Mouse (Mus musculus): Measurements from ENCODE around the gene Eipr1. TPM values are rescaled to one million over a fixed set of nuclear protein-coding genes. Genes with fewer than 3 reads are reported as not detected.

Gene Eipr1
- total and polyA plus RNA-seq, 2 experiments = 6.7 to 18.1 TPM

- 44% methylated on average over 6 of the region's 6 CpGs for WGBS
- no peak overlapping the region for H3K9ac ChIP-seq (ENCODE audit: low read depth, low read length)
- H3K36me3 ChIP-seq (ENCODE audit: control insufficient read depth, insufficient read depth, low read length) = no peaks in the 10 kb centered on the region
- H3K27me3 ChIP-seq (ENCODE audit: control insufficient read depth, insufficient read depth, low read length) = no peaks in the 10 kb centered on the region
- H3K4me1 ChIP-seq (ENCODE audit: control insufficient read depth, insufficient read depth, low read length) = peaks cover 21% of the 10 kb centered on the region
- H3K27ac ChIP-seq (replicated peaks; ENCODE audit: insufficient read depth, low read depth, low read length) = no peak overlapping the region
- DNase-seq (ENCODE audit: extremely low read depth, low read depth, low spot score) = peak; percentile 82
- H3K79me2 ChIP-seq (ENCODE audit: control insufficient read depth, insufficient read depth, low read length) = no peaks in the 10 kb centered on the region
- TF ChIP-seq CTCF (IDR thresholded peaks at IDR 0.05; ENCODE audit: low read depth, low read length) (no peak), POLR2A (IDR thresholded peaks at IDR 0.05; ENCODE audit: extremely low read depth, insufficient read depth, low read length) (no peak)
- no peak overlapping the region for H3K4me3 ChIP-seq (ENCODE audit: insufficient read depth, low read depth, low read length)
Measured at GRCm38 (mm10) chr12:28905486-28905885, 153.9 kb downstream of the Eipr1 start.

DNA sequence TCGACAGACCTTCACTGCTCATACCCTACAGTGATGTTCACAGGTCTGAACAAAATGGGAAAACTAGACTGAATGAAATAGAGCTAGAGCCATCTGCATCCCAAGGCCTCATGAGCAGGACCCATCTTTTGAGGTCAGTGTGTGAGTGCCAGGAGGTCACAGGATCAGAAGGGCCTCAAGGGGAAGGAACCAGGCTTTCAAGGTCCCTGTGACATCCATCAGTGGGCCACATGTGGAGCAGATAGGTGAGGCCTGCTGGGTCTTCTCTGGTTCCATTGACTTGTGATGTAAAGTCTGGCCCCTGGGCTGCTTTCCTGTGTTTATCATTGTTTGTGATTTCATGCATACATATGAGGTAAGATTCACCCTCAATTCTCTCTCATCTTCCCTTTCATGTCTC lies 154.4 kb downstream of the Eipr1 start:
- WGBS = 87% methylated on average over 1 of the region's 1 CpGs
- Histone ChIP-seq H3K79me2 (ENCODE audit: control insufficient read depth, insufficient read depth, low read length) (no peaks in the 10 kb centered on the region), H3K27ac (replicated peaks; ENCODE audit: insufficient read depth, low read depth, low read length) (no peak overlapping the region), H3K36me3 (ENCODE audit: control insufficient read depth, insufficient read depth, low read length) (no peaks in the 10 kb centered on the region), H3K4me1 (ENCODE audit: control insufficient read depth, insufficient read depth, low read length) (peaks cover 16% of the 10 kb centered on the region), H3K27me3 (ENCODE audit: control insufficient read depth, insufficient read depth, low read length) (no peaks in the 10 kb centered on the region), H3K9ac (ENCODE audit: low read depth, low read length) (no peak overlapping the region), H3K4me3 (ENCODE audit: insufficient read depth, low read depth, low read length) (no peak overlapping the region)
- TF ChIP-seq POLR2A (IDR thresholded peaks at IDR 0.05; ENCODE audit: extremely low read depth, insufficient read depth, low read length) = no peak
- no peak for TF ChIP-seq CTCF (IDR thresholded peaks at IDR 0.05; ENCODE audit: low read depth, low read length)
- no peak for DNase-seq (ENCODE audit: extremely low read depth, low read depth, low spot score)

GRCm38 (mm10) chr12:28906809-28907297 lies 155.2 kb downstream of the Eipr1 start:
- WGBS = 75% methylated on average over 7 of the region's 7 CpGs
- TF ChIP-seq POLR2A (IDR thresholded peaks at IDR 0.05; ENCODE audit: extremely low read depth, insufficient read depth, low read length) = no peak
- TF ChIP-seq CTCF (IDR thresholded peaks at IDR 0.05; ENCODE audit: low read depth, low read length) = no peak

GRCm38 (mm10) chr12:28907814-28908213 lies 156.2 kb downstream of the Eipr1 start:
- 66% methylated on average over 9 of the region's 9 CpGs for WGBS

More at GRCm38 (mm10) chr12:28906809-28907297, 155.2 kb downstream of the Eipr1 start:
- Histone ChIP-seq H3K4me3 (ENCODE audit: insufficient read depth, low read depth, low read length) (no peak overlapping the region), H3K4me1 (ENCODE audit: control insufficient read depth, insufficient read depth, low read length) (peaks cover 10% of the 10 kb centered on the region), H3K9ac (ENCODE audit: low read depth, low read length) (no peak overlapping the region), H3K36me3 (ENCODE audit: control insufficient read depth, insufficient read depth, low read length) (no peaks in the 10 kb centered on the region), H3K79me2 (ENCODE audit: control insufficient read depth, insufficient read depth, low read length) (no peaks in the 10 kb centered on the region), H3K27ac (replicated peaks; ENCODE audit: insufficient read depth, low read depth, low read length) (no peak overlapping the region), H3K27me3 (ENCODE audit: control insufficient read depth, insufficient read depth, low read length) (no peaks in the 10 kb centered on the region)
- DNase-seq (ENCODE audit: extremely low read depth, low read depth, low spot score) = no peak

GRCm38 (mm10) chr12:28909851-28910250 lies 158.2 kb downstream of the Eipr1 start:
- no peaks in the 10 kb centered on the region for H3K79me2 ChIP-seq (ENCODE audit: control insufficient read depth, insufficient read depth, low read length)
- no peaks in the 10 kb centered on the region for H3K36me3 ChIP-seq (ENCODE audit: control insufficient read depth, insufficient read depth, low read length)
- peaks cover 7% of the 10 kb centered on the region for H3K4me1 ChIP-seq (ENCODE audit: control insufficient read depth, insufficient read depth, low read length)
- TF ChIP-seq POLR2A (IDR thresholded peaks at IDR 0.05; ENCODE audit: extremely low read depth, insufficient read depth, low read length) = no peak
- no peak for DNase-seq (ENCODE audit: extremely low read depth, low read depth, low spot score)
- no peak overlapping the region for H3K4me3 ChIP-seq (ENCODE audit: insufficient read depth, low read depth, low read length)
- no peak overlapping the region for H3K9ac ChIP-seq (ENCODE audit: low read depth, low read length)
- no peak overlapping the region for H3K27ac ChIP-seq (replicated peaks; ENCODE audit: insufficient read depth, low read depth, low read length)
- WGBS = 94% methylated on average over 5 of the region's 5 CpGs
- H3K27me3 ChIP-seq (ENCODE audit: control insufficient read depth, insufficient read depth, low read length) = no peaks in the 10 kb centered on the region

More at GRCm38 (mm10) chr12:28907814-28908213, 156.2 kb downstream of the Eipr1 start:
- Histone ChIP-seq H3K27ac (replicated peaks; ENCODE audit: insufficient read depth, low read depth, low read length) (no peak overlapping the region), H3K36me3 (ENCODE audit: control insufficient read depth, insufficient read depth, low read length) (no peaks in the 10 kb centered on the region), H3K27me3 (ENCODE audit: control insufficient read depth, insufficient read depth, low read length) (no peaks in the 10 kb centered on the region), H3K79me2 (ENCODE audit: control insufficient read depth, insufficient read depth, low read length) (no peaks in the 10 kb centered on the region), H3K4me3 (ENCODE audit: insufficient read depth, low read depth, low read length) (no peak overlapping the region), H3K9ac (ENCODE audit: low read depth, low read length) (no peak overlapping the region), H3K4me1 (ENCODE audit: control insufficient read depth, insufficient read depth, low read length) (peaks cover 10% of the 10 kb centered on the region)
- TF ChIP-seq CTCF (IDR thresholded peaks at IDR 0.05; ENCODE audit: low read depth, low read length) (no peak), POLR2A (IDR thresholded peaks at IDR 0.05; ENCODE audit: extremely low read depth, insufficient read depth, low read length) (no peak)
- no peak for DNase-seq (ENCODE audit: extremely low read depth, low read depth, low spot score)

DNA sequence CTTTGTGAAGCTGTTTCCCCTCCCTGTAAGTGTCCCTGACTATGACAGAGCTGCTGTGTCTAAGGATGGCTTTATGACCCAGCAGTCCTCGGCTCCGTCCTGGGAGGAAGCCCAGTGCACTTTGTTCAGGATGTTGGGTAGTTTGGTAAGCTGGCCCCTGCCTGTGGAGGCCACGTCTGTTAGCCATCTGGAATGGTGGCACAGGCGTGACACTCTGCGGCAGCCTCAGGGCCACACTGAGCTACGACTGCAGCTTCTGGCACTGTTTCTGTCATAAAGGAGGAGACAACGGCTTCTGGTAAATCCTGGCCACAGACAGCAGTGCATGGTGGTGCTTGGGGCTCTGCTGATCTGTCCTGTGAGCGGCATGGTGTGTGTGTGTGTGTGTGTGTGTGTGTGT lies 159.0 kb downstream of the Eipr1 start:
- DNase-seq (ENCODE audit: extremely low read depth, low read depth, low spot score) = peak; percentile 87
- peaks cover 3% of the 10 kb centered on the region for H3K4me1 ChIP-seq (ENCODE audit: control insufficient read depth, insufficient read depth, low read length)
- H3K27me3 ChIP-seq (ENCODE audit: control insufficient read depth, insufficient read depth, low read length) = no peaks in the 10 kb centered on the region
- no peak overlapping the region for H3K4me3 ChIP-seq (ENCODE audit: insufficient read depth, low read depth, low read length)
- no peaks in the 10 kb centered on the region for H3K79me2 ChIP-seq (ENCODE audit: control insufficient read depth, insufficient read depth, low read length)
- TF ChIP-seq CTCF (IDR thresholded peaks at IDR 0.05; ENCODE audit: low read depth, low read length) (peak; percentile 55), POLR2A (IDR thresholded peaks at IDR 0.05; ENCODE audit: extremely low read depth, insufficient read depth, low read length) (no peak)
- 25% methylated on average over 8 of the region's 8 CpGs for WGBS
- H3K27ac ChIP-seq (replicated peaks; ENCODE audit: insufficient read depth, low read depth, low read length) = no peak overlapping the region
- no peak overlapping the region for H3K9ac ChIP-seq (ENCODE audit: low read depth, low read length)
- H3K36me3 ChIP-seq (ENCODE audit: control insufficient read depth, insufficient read depth, low read length) = no peaks in the 10 kb centered on the region

Data from liver, adult 2 months (tissue).